Mouse (Mus musculus) heart, adult 8-10 months (tissue): ENCODE data around the gene Sumo1. TPM values are rescaled to one million over a fixed set of nuclear protein-coding genes. Genes with fewer than 3 reads are reported as not detected.
"Not testable (repeated sequence)": the region's sequence is repeated elsewhere in the genome, so short reads cannot be mapped to it uniquely, and the experiment has no call there.

ENCODE experiments used
- DNase-seq: peaks from one replicate; pipeline ENCODE4 v3.0.0; 2022; ENCODE audit warnings: low spot score
- total RNA-seq, 4 experiments: library from RNA; stranded (reverse); gene quantifications; 2 replicates each; pipeline ENCODE4 v1.2.4; 2022

Gene Sumo1
- total RNA-seq, 4 experiments from 2014 or later = 57.1 to 62.9 (median 62.1) TPM

GRCm38 (mm10) chr1:59636349-59636748 is 34.3 kb downstream of the Sumo1 start:
- no peak for DNase-seq

- no peak for DNase-seq
Measured at GRCm38 (mm10) chr1:59633056-59633455, 37.6 kb downstream of the Sumo1 start.

GRCm38 (mm10) chr1:59631986-59632659 is 38.5 kb downstream of the Sumo1 start:
- DNase-seq = no peak

GRCm38 (mm10) chr1:59630356-59630755 is 40.3 kb downstream of the Sumo1 start:
- not testable (repeated sequence) for DNase-seq

- no peak for DNase-seq
Measured at GRCm38 (mm10) chr1:59629194-59629593, 41.4 kb downstream of the Sumo1 start.

- DNase-seq = peak; percentile 36
Measured at GRCm38 (mm10) chr1:59625410-59625809, 45.2 kb downstream of the Sumo1 start.

GRCm38 (mm10) chr1:59623325-59624017 is 47.2 kb downstream of the Sumo1 start:
- DNase-seq = peak; percentile 73

- DNase-seq = no peak
Measured at GRCm38 (mm10) chr1:59619201-59619600, 51.4 kb downstream of the Sumo1 start.

GRCm38 (mm10) chr1:59615021-59615420 is 55.6 kb downstream of the Sumo1 start:
- no peak for DNase-seq

GRCm38 (mm10) chr1:59613795-59614194 is 56.8 kb downstream of the Sumo1 start:
- no peak for DNase-seq

GRCm38 (mm10) chr1:59610929-59611328 is 59.7 kb downstream of the Sumo1 start:
- DNase-seq = no peak

GRCm38 (mm10) chr1:59609896-59610295 is 60.7 kb downstream of the Sumo1 start:
- peak; percentile 16 for DNase-seq

- DNase-seq = no peak
Measured at GRCm38 (mm10) chr1:59609458-59609857, 61.2 kb downstream of the Sumo1 start.

GRCm38 (mm10) chr1:59608920-59609319 is 61.7 kb downstream of the Sumo1 start:
- no peak for DNase-seq

- DNase-seq = no peak
Measured at GRCm38 (mm10) chr1:59608125-59608762, 62.4 kb downstream of the Sumo1 start.

- no peak for DNase-seq
Measured at GRCm38 (mm10) chr1:59607071-59607470, 63.6 kb downstream of the Sumo1 start.

- no peak for DNase-seq
Measured at GRCm38 (mm10) chr1:59606479-59606878, 64.2 kb downstream of the Sumo1 start.

GRCm38 (mm10) chr1:59603893-59604292 is 66.7 kb downstream of the Sumo1 start:
- no peak for DNase-seq

GRCm38 (mm10) chr1:59603417-59603712 is 67.3 kb downstream of the Sumo1 start:
- no peak for DNase-seq

- no peak for DNase-seq
Measured at GRCm38 (mm10) chr1:59602531-59603416, 67.9 kb downstream of the Sumo1 start.

GRCm38 (mm10) chr1:59595609-59596008 is 75.0 kb downstream of the Sumo1 start:
- no peak for DNase-seq
